Mouse (Mus musculus): ENCODE measurements around the gene Boc. TPM values are rescaled to one million over a fixed set of nuclear protein-coding genes. Genes with fewer than 3 reads are reported as not detected.

Boc gene
- polyA plus RNA-seq, 2 experiments, result 0.15 to 0.27 TPM

- DNase-seq (ENCODE audit: low read depth in 3 of 3, low spot score in 3 of 3), result no peak
- Histone ChIP-seq H3K27ac (no peak overlapping the region), H3K27me3 (ENCODE audit: control insufficient read depth, insufficient read depth, low read length) (no peaks in the 10 kb centered on the region), H3K4me3 (ENCODE audit: insufficient read depth in 1 of 2, low read depth in 2 of 2, low read length in 2 of 2) (no peak overlapping the region), H3K4me2 (ENCODE audit: low read depth) (no peak overlapping the region), H3K4me1 (replicated peaks; ENCODE audit: control insufficient read depth in 2 of 2, insufficient read depth in 2 of 2, low read length in 1 of 2) (no peaks in the 10 kb centered on the region), H3K9ac (replicated peaks) (no peak overlapping the region), H3K36me3 (replicated peaks; ENCODE audit: control insufficient read depth, insufficient read depth, low read depth) (no peaks in the 10 kb centered on the region), H3K9me3 (ENCODE audit: control insufficient read depth, low read length) (no peaks in the 10 kb centered on the region)
- no peak for ATAC-seq (ENCODE audit: insufficient read depth)
- no peak for TF ChIP-seq EP300 (IDR thresholded peaks at IDR 0.05; ENCODE audit: low read depth)
- no peak for TF ChIP-seq CTCF (IDR thresholded peaks at IDR 0.05; ENCODE audit: low read depth)
- WGBS (ENCODE audit: insufficient replicate concordance), result 23% methylated on average over 5 of the region's 5 CpGs
These were observed 50.7 kb downstream of the Boc start for GRCm38 (mm10) chr16:44508025-44508424.

GRCm38 (mm10) chr16:44507027-44507929 lies 51.4 kb downstream of the Boc start:
- Histone ChIP-seq H3K4me3 (ENCODE audit: insufficient read depth in 1 of 2, low read depth in 2 of 2, low read length in 2 of 2) (no peak overlapping the region), H3K4me1 (replicated peaks; ENCODE audit: control insufficient read depth in 2 of 2, insufficient read depth in 2 of 2, low read length in 1 of 2) (no peaks in the 10 kb centered on the region), H3K9me3 (ENCODE audit: control insufficient read depth, low read length) (no peaks in the 10 kb centered on the region), H3K27me3 (ENCODE audit: control insufficient read depth, insufficient read depth, low read length) (no peaks in the 10 kb centered on the region), H3K9ac (replicated peaks) (no peak overlapping the region), H3K36me3 (replicated peaks; ENCODE audit: control insufficient read depth, insufficient read depth, low read depth) (no peaks in the 10 kb centered on the region), H3K4me2 (ENCODE audit: low read depth) (no peak overlapping the region), H3K27ac (no peak overlapping the region)
- no peak for DNase-seq (ENCODE audit: low read depth in 3 of 3, low spot score in 3 of 3)
- no peak for ATAC-seq (ENCODE audit: insufficient read depth)
- 53% methylated on average over 10 of the region's 10 CpGs for WGBS (ENCODE audit: insufficient replicate concordance)
- TF ChIP-seq EP300 (IDR thresholded peaks at IDR 0.05; ENCODE audit: low read depth) (no peak), CTCF (IDR thresholded peaks at IDR 0.05; ENCODE audit: low read depth) (no peak)

- Histone ChIP-seq H3K36me3 (replicated peaks; ENCODE audit: control insufficient read depth, insufficient read depth, low read depth) (no peaks in the 10 kb centered on the region), H3K4me1 (replicated peaks; ENCODE audit: control insufficient read depth in 2 of 2, insufficient read depth in 2 of 2, low read length in 1 of 2) (no peaks in the 10 kb centered on the region), H3K4me2 (ENCODE audit: low read depth) (no peak overlapping the region), H3K4me3 (ENCODE audit: insufficient read depth in 1 of 2, low read depth in 2 of 2, low read length in 2 of 2) (no peak overlapping the region), H3K27me3 (ENCODE audit: control insufficient read depth, insufficient read depth, low read length) (no peaks in the 10 kb centered on the region), H3K9me3 (ENCODE audit: control insufficient read depth, low read length) (no peaks in the 10 kb centered on the region), H3K9ac (replicated peaks) (no peak overlapping the region), H3K27ac (no peak overlapping the region)
- ATAC-seq (ENCODE audit: insufficient read depth), result no peak
- DNase-seq (ENCODE audit: low read depth in 3 of 3, low spot score in 3 of 3), result no peak
- TF ChIP-seq CTCF (IDR thresholded peaks at IDR 0.05; ENCODE audit: low read depth), result no peak
- no peak for TF ChIP-seq EP300 (IDR thresholded peaks at IDR 0.05; ENCODE audit: low read depth)
- 73% methylated on average over 1 of the region's 1 CpGs for WGBS (ENCODE audit: insufficient replicate concordance)
These were observed 53.5 kb downstream of the Boc start for GRCm38 (mm10) chr16:44505243-44505642.

GRCm38 (mm10) chr16:44502895-44503575 lies 55.7 kb downstream of the Boc start:
- no peak overlapping the region for H3K4me2 ChIP-seq (ENCODE audit: low read depth)
- no peak overlapping the region for H3K27ac ChIP-seq
- ATAC-seq (ENCODE audit: insufficient read depth) (no peak), DNase-seq (ENCODE audit: low read depth in 3 of 3, low spot score in 3 of 3) (no peak)
- no peak overlapping the region for H3K9ac ChIP-seq (replicated peaks)
- no peak overlapping the region for H3K4me3 ChIP-seq (ENCODE audit: insufficient read depth in 1 of 2, low read depth in 2 of 2, low read length in 2 of 2)
- H3K9me3 ChIP-seq (ENCODE audit: control insufficient read depth, low read length), result no peaks in the 10 kb centered on the region
- no peaks in the 10 kb centered on the region for H3K4me1 ChIP-seq (replicated peaks; ENCODE audit: control insufficient read depth in 2 of 2, insufficient read depth in 2 of 2, low read length in 1 of 2)
- TF ChIP-seq CTCF (IDR thresholded peaks at IDR 0.05; ENCODE audit: low read depth), result no peak
- no peak for TF ChIP-seq EP300 (IDR thresholded peaks at IDR 0.05; ENCODE audit: low read depth)
- WGBS (ENCODE audit: insufficient replicate concordance), result 26% methylated on average over 8 of the region's 8 CpGs
- H3K36me3 ChIP-seq (replicated peaks; ENCODE audit: control insufficient read depth, insufficient read depth, low read depth), result no peaks in the 10 kb centered on the region
- no peaks in the 10 kb centered on the region for H3K27me3 ChIP-seq (ENCODE audit: control insufficient read depth, insufficient read depth, low read length)

- H3K9me3 ChIP-seq (ENCODE audit: control insufficient read depth, low read length), result no peaks in the 10 kb centered on the region
- WGBS (ENCODE audit: insufficient replicate concordance), result 49% methylated on average over 7 of the region's 7 CpGs
- H3K4me3 ChIP-seq (ENCODE audit: insufficient read depth in 1 of 2, low read depth in 2 of 2, low read length in 2 of 2), result no peak overlapping the region
- no peak for TF ChIP-seq CTCF (IDR thresholded peaks at IDR 0.05; ENCODE audit: low read depth)
- no peak for TF ChIP-seq EP300 (IDR thresholded peaks at IDR 0.05; ENCODE audit: low read depth)
- ATAC-seq (ENCODE audit: insufficient read depth), result no peak
- H3K4me1 ChIP-seq (replicated peaks; ENCODE audit: control insufficient read depth in 2 of 2, insufficient read depth in 2 of 2, low read length in 1 of 2), result no peaks in the 10 kb centered on the region
- no peaks in the 10 kb centered on the region for H3K36me3 ChIP-seq (replicated peaks; ENCODE audit: control insufficient read depth, insufficient read depth, low read depth)
- H3K27ac ChIP-seq, result no peak overlapping the region
- no peak overlapping the region for H3K4me2 ChIP-seq (ENCODE audit: low read depth)
- H3K27me3 ChIP-seq (ENCODE audit: control insufficient read depth, insufficient read depth, low read length), result no peaks in the 10 kb centered on the region
- H3K9ac ChIP-seq (replicated peaks), result no peak overlapping the region
- no peak for DNase-seq (ENCODE audit: low read depth in 3 of 3, low spot score in 3 of 3)
These were observed 56.4 kb downstream of the Boc start for GRCm38 (mm10) chr16:44502325-44502724.
